Mouse (Mus musculus) cerebellum, adult 9-11 months (tissue): ENCODE data around the gene Hspa4l.

Source experiments
- DNase-seq: peaks from one replicate; pipeline ENCODE4 v3.0.0; 2022

Hspa4l gene

DNA sequence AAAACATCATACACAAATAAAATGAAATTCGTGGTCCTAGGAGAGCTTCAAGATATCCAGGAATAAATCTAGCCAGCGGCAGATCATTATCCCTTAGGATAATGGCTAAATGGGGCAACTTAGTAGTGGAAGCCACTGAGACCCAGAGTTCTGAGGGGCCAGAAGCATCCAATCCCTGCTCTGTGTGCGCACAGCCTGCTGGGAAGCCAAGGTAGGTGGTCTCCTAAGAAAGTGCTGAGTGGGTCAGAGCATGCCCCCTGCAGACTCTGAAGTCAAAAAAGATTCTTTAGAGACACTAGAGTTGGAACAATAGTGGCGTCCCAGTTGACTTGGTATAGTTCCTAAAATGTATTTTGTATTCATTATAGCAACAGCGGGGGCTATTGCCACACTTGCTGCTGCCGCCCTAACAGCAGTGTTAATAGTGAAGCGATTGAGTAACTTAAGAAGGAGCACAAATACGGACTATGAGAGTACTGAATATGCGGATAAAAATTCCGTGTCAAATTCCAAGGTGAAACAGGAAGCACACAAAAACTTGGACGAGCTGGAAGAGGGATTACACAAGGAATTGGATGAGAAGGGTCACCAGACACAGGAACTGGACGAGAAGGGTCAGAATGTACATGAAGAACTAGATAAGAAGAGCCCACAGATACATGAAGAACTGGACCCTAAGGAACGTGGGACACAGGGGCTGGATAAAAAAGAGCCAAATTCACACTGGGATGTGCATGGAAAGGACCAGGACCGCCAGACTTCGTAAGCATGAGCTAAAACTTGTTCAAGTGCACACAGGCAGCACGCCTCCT is at the start of gene Hspa4l:
Gene Hspa4l (plus strand): TSS at position 472 of the 812 bp plus-strand sequence.
- peak; percentile 42 for DNase-seq

DNA sequence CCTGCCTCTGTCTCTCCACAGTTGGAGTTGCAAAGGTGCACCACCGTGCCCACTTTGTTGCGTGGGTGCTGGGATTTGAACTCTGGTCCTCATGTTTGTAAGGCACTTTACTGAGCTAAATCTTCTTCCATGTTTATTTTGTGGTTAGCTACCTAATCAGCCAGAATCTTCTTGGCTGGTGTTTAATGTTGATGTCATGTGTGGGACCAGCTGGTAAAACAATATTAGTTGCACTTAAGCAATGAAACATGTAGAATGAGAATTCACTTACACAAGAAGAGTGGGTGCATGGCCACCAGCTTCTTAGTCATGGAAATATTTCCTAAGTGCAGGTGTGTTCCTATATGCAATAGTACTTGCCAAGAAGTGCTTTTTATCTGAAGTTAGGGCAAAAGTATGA is 49.1 kb upstream of the Hspa4l start:
- no peak for DNase-seq

DNA sequence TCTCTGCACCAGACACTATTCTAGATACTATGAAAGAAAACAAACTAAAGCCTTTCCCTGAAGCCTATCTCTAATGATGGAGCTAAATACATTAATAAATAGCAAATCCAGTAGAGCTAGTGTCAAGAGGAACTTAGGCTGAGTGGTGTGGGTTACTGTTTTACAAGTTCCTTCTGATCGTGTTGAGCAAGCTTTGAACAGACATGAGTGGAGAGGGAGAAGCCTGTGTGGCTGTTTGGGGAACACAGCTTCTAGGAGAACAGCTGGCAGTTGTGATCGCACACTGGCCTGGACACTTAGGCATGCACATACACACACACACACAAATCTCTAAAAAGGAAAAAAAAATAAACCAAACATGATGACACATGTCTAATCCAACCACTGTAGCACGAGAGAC is 45.5 kb upstream of the Hspa4l start:
- DNase-seq: no peak

DNA sequence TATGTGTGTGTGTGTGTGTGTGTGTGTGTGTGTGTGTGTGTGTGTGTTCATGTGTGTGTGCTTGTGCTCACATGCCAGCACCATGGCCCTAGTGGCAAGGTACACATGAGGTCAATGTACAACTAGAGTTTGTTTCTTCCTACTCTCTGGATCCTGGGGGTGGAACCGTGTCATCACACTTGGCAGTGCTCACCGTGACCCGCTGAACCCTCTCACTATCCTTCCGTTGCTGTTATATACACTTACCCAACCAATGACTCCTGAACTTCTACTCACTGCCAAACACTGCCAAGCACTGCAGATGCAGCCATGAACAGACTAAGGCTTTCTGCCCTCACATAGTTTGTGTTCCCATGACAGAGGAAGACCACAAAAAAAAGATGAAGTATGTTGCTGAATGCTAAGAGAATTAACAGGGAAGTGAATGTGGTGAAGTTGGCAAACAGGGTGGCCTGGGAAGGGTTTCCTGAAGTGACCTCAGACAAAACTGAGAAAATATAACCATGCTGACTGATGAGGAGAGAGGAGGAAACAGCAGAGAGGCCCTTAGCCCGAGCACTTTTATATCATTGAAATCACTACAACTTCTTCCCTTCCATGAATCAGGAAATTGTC is 39.4 kb upstream of the Hspa4l start:
- DNase-seq: no peak

DNA sequence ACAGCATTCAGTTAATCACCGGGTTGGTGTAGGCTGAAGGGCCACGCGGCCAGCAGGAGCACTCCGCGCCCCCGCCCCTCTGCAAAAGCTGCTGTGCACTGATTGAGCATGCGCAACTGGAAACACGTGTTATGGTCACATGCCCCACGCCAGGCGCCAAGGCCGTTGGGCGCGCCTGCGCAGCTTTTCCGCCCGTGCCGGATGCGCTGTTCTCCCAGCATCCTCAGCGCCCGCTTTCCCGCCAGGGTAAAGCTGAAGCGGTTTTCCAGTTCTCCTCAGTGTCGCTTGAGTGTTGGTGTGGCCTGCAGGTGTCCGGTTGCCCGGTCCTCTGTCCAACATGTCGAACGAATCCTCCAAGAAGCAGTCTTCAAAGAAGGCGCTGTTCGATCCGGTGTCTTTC is 35.6 kb upstream of the Hspa4l start, which contains the start of gene Slc25a31:
Gene Slc25a31 (plus strand): TSS at position 201 of the 400 bp plus-strand sequence.
- no peak for DNase-seq

DNA sequence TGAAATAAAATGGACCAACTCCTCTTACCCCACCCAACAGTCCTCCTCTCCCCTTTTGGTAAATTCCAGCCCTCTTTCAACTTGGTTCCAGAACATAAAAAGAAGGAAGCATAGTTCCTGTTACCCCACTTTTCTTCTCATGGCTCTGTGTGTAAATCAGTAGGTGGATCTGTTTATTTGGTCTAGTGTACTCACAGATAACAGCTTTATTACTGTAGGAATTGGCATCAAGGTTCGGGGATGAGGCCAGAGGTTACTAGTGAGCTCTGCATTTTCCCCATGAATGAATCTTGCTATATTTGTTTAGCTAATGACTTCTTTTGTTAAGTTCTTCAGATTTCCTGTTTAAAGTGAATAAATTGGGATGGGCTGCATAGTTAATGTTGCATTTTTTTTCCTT is 28.2 kb upstream of the Hspa4l start:
- DNase-seq: no peak

DNA sequence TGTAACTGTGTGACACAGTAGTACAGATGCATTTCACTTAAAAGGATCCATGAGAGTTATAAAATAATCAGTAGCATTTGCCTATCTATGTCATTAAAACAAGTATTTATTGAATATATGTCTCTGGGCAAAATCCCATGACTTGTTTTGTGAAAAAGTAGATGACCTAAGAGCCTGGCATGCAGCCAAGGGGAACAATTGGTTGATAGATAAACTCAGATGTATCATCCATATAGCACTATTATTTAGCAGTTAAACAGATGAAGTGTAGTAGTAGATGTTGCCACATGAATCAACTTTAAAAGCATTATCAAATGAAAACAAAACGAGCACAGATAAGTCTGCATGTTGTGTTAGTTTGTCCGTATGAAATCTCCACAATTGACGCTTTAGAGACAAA is 25.3 kb upstream of the Hspa4l start:
- DNase-seq: no peak

DNA sequence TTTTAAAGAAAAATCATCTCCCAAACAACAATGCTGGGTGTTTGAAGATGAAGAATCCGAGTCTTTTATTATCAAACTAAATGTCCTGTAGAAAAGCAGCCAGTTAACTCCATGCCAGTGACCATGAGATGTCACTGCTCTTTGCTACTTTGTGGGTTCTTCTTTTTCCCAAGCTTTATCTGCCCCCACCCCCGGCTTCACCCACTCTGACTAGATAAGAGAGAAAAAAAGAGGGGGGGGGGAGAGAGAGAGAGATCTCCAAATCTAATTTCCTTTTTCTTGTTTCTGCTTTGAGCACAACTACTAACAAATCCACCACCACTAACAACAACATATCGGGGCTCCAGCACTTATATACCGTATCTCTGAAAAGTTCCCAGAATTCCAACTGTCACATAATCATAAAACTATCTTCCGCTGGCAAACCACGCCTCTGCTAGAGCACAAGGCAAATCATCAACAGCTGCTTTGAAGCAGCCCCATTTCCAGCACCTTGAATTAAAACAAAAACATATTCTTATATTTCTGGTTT is 5.8 kb upstream of the Hspa4l start:
- DNase-seq: no peak

DNA sequence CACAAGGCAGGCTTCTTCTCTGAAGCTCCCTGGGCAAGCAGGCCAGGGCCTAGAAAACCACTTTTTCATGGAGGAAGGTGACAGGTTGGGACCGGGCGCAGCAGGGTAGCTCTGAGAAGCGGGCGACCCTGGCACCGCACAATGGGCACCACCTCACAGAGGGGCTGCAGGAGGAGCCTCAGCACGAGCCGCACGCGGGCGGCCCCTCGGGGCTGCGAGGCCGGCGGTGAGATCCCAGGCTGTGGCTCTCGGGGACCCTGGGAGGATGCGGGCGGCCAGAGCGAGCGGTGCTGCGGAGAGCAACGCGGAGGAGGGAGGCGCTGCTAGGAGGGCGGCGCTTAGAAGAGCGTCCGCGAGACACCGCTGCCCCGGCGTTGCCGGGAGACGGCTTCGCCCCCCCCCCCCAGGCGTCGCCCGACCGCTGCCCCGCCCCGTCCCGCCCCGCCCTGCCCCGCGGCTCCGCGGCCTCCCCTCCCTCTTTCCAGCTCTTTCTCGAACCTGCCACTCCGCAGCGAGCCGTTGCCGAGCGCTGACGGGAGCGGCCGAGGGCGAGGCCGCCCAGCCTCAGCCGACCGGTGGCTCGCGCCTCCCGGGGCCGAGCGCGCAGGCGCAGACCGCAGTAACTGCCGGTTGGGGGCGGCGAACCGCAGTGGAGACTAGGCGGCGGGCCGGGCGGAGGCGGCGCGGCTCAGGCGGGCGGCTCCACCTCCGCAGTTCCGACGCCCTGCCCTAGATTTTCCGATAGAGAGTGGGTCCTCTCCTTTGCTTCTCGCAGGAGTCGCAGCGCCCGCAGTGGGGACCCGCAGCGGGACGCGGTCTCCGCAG is 753 bp downstream of the Hspa4l start:
- peak; percentile 96 for DNase-seq

DNA sequence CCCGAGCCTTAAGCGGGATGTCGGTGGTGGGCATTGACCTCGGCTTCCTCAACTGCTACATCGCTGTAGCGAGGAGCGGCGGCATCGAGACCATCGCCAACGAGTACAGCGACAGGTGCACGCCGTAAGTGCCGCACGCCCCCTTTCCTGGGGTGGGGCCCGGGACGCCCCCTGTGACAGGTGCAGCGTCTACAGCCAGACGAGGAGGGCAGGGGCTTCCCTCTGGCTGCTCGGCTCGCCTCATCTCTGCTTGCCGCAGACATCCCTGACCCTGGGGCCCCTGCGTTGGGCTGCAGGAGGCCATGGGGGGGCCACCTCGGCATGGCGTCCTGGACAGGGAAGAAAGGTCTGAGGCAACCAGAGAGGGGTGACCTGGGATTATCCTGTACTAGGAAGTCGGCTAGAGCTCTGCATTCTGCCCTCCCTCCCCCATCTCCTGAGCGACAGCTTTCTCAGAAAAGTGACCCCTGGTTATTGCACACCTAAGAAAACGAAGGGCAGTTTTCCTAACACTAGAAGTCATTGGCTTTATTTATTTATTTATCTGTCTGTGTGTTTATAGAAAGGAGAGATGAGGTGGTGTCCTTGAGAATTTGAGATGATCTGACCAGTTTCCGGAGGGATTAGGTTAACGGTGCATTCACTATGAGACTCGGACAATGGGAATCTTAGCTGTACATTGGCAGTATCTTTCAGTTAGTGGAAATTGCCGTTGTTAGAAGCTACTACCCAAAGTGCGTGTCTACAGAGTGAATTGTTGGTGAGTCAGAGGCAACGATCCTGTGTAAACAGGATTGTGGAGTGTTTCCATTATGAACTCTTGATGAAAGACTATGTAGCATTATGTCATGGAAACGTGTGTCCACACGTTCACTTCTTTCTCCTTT is 1.6 kb downstream of the Hspa4l start:
- peak; percentile 23 for DNase-seq

DNA sequence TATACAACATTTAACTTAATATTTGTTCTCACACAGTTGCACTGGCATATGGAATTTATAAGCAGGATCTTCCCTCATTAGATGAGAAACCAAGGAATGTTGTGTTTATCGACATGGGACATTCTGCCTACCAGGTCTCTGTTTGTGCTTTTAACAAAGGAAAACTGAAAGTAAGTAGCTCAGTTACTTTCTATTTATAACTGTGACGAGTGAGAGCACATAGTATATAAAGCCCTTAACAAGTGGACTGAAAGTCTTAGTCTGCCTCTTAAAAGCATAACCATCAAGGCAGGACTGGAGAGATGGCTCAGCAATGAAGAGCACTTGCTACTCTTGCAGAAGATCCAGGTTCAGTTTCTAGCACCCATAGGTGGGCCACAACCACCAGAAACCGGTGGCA is 16.5 kb downstream of the Hspa4l start:
- DNase-seq: no peak

DNA sequence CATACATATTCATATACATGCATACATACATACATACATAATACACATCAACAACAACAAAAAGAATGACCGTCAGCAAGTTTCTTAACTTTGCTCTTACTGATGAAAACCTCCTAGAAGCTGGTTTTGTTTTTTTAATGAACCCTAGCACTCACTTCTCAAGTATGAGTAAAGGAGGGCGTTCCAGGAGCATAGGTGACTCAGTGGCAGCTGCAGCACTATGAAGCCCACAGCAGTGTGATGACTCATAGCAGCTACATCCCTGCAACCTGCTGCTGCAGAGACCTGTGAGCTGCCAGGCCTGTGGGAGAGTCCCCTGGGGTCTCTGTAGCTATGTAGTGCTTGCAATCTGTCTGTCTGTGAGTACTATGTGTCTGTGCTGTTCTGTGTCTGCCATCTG is 17.0 kb downstream of the Hspa4l start:
- no peak for DNase-seq

DNA sequence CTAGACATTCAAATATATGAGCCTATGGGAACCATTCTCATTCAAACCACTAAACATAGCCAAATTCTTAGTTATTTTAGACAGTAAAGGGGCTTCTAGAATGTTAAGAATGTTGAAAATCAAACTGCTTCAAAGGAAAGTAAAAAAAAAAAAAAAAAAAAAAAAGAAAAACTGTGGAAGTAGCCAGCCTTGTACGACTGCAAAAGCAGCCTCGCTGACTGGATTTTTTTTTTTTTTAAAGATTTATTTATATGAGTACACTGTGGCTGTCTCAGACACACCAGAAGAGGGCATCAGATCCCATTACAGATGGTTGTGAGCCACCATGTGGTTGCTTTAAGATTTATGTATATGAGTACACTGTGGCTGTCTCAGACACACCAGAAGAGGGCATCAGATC is 49.5 kb downstream of the Hspa4l start:
- DNase-seq: no peak

DNA sequence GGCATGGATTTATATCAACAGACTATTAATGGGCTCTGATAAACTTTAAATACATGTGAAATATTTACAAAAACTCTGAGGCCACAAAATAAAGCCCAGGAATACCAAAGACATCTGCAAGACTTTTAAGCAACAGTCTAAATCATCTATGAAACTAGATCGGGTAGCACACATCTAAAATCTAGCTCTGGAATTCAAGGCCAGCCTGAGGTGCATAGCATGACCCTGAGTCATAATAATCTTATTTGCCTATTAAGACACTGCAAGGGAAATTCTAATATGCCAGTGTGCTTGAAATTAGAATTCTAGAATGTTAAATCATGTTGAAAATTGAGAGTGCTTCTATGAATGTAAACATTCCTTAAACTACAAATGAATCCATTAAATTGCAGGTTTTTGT is 53.8 kb downstream of the Hspa4l start:
- no peak for DNase-seq

DNA sequence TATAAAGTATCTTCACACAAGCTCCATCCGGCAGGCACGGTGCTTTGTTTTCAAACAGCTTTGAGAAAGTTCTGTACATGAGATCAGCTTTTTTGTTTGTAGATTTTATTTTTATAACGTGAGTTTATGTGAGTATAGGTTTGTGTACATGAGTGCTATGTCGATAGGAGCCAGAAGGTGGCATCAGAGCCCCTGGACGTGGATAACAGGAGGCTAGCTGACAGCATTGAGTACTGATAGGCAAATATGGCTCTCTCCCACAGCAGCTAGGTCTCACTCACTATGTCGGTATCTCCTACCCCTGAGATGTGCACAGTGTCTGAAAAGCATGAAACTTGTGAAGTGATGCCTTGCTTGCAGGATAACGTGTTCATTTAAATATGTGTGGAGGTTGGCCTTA is 54.2 kb downstream of the Hspa4l start:
- DNase-seq: peak; percentile 18

DNA sequence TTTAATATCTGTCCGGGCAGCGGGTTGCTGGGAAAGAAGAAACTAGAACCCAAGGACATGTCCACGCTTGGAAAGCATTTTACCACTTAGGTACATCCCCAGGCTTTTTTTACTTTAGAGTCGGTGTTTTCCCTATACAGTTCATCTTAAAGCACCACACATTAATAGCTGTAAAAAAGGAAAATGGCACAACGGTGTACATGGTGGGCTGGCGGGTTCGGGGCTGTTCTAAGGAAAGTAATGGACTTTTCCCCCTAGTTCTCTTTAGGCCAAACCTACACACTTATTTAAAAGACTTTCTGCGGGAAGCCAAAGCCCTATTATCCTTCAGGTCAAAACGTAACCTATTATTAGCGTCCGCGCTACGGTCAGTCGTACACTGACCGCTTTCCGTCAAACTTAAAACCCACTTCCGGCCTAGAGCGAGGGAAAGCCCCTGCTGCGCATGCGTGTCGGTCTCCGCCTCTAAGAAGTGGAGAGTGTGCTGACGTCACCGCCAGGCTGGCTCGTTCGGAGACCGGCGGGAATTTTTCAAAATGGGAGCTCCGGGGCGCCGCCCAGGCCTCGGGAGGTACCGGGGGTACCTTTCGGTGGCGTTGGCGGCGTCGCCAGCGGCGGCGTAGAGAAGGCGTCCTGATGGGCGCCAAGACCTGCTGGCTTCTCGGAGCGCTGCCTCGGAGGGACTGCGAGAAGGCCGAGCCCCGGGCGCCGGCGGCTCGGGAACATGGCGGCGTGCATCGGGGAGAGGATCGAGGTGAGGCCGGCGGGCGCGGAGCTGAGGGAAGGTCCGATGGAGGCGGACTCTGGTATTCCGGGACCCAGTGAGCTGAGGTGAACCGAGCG is 55.5 kb downstream of the Hspa4l start, which contains the start of gene Plk4:
Gene Plk4 (plus strand): TSS at position 490 of the 843 bp plus-strand sequence.
- DNase-seq: peak; percentile 95

DNA sequence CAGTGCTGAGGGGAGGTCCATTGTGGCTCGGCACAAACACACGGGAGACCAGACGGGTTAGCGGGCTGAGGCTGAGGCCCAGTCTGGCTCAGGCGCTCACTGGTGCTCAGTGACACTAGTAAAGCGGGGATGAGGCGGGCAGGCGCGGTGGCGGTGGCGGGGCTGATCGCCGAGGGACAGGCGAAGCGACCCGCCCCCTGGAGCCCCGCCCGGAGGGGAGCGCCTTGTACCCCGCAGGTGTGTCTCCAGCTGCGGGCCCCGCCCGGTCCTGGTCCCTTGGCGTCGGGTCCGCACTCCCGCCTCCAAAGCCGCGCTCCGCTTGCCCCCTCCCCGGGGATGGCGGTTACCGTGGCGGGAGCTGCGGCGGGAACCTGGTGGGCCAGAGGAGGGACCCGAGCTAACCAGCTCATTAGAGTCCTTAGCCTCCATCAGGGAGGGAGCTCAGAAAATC is 56.1 kb downstream of the Hspa4l start:
- peak; percentile 57 for DNase-seq

DNA sequence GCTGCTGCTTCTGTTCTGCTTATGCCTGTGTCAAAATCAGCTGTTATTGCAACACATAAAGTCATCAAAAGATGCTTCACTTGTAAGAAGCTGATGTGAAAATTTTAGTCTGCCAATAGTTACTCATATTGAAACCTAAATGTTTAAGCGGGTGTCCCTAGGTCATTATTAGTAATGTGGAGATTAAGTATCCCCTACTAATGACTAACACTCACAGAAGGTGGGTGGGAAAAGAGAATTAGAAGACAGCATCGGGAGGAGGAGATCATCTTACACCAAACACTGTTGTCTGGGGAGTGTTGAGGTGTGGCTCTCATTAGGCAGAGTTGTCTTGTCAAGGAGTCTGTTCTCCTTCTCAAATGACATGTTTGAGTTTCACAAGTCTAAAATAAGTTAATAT is 62.6 kb downstream of the Hspa4l start:
- no peak for DNase-seq

DNA sequence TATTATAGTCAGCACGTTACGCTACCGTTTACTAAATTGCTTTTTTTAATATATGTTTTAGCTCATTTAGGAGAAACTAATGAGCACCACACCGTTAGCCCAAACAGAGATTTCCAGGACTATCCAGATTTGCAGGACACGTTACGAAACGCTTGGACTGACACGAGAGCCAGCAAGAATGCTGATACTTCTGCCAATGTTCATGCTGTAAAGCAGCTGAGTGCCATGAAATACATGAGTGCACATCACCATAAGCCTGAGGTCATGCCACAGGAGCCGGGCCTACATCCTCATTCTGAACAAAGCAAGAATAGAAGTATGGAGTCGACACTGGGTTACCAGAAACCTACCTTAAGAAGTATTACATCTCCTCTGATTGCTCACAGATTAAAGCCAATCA is 64.4 kb downstream of the Hspa4l start:
- no peak for DNase-seq

DNA sequence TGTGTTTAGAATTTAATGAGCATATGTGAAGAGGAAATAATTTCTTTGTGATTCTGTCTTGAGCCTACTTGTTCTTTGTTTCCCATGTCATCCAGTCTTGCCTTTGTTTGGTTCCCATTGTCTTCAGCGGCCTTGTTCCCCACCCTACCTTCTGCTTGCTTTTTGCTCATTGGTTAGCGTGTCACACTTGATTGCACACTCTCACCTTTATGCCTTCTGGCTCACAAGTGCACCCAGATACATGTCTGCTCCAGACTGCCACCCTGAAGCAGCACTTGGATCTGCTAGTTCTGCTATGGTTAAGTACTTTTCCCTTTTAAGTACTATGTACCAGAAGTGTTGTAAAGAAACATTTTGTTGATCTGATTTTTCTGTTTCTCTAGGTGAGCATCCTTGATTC is 65.6 kb downstream of the Hspa4l start:
- no peak for DNase-seq

DNA sequence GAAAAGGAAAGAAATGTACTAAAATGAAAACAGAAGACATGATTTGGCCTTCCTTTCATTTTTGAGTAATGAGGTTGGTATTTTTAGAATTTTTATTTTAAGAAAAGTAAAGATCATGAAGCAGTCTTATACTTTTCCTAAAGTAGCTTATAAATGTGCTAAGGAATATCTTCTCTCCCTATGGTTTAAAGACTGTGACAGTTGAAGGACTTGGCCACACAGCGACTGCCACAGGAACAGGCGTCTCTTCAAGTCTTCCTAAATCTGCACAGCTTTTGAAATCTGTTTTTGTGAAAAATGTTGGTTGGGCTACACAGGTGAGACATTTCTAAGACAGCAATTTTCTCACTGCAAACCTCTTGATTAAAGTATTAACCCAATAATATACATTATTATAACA is 69.0 kb downstream of the Hspa4l start:
- no peak for DNase-seq
